Mouse (Mus musculus) lung, embryonic 14.5 days (tissue): ENCODE data around the gene Hrh2. TPM values are rescaled to one million over a fixed set of nuclear protein-coding genes. Genes with fewer than 3 reads are reported as not detected.

ENCODE experiments used
- ATAC-seq: fragments of 200-750 bp; cut with Nextera tagmentation; 2 replicates; pipeline ENCODE4 v1.8.0; 2017; ENCODE audit warnings: mild to moderate bottlenecking, moderate TSS enrichment, moderate library complexity; ENCODE audit not compliant: insufficient read depth
- DNase-seq: peaks from one replicate; pipeline ENCODE4 v3.0.0-alpha.2; 2015
- H3K27ac ChIP-seq: fragments of 300-500 bp; sonication (generic); 2 replicates; pipeline ENCODE4 v1.5.1; 2014; ENCODE audit warnings: low read depth, mild to moderate bottlenecking, moderate library complexity
- H3K27me3 ChIP-seq: fragments of 300-500 bp; sonication (generic); 2 replicates; pipeline ENCODE4 v1.6.1; 2014; ENCODE audit warnings: low read length, control low read depth; ENCODE audit not compliant: insufficient read depth
- H3K36me3 ChIP-seq: fragments of 300-500 bp; sonication (generic); 2 replicates; pipeline ENCODE4 v1.6.1; 2014; ENCODE audit warnings: control low read depth; ENCODE audit not compliant: insufficient read depth
- H3K4me1 ChIP-seq: fragments of 300-500 bp; sonication (generic); 2 replicates; pipeline ENCODE4 v1.6.1; 2014; ENCODE audit warnings: antibody characterized with exemption, control low read depth; ENCODE audit not compliant: insufficient read depth
- H3K4me2 ChIP-seq: fragments of 300-500 bp; sonication (generic); 2 replicates; pipeline ENCODE4 v1.6.1; 2014; ENCODE audit warnings: mild to moderate bottlenecking
- H3K4me3 ChIP-seq: fragments of 300-500 bp; sonication (generic); 2 replicates; pipeline ENCODE4 v1.5.1; 2014; ENCODE audit warnings: low read depth, low read length
- H3K9ac ChIP-seq: fragments of 300-500 bp; sonication (generic); 2 replicates; pipeline ENCODE4 v1.6.1; 2014
- H3K9me3 ChIP-seq: fragments of 300-500 bp; sonication (generic); 2 replicates; pipeline ENCODE4 v1.6.1; 2016; ENCODE audit warnings: low read depth, low read length, control low read depth
- CTCF ChIP-seq: IDR thresholded peaks from 2 replicates; pipeline ENCODE4 v1.5.1; 2016; ENCODE audit warnings: antibody characterized with exemption, low read depth
- WGBS: fragments of 180-500 bp; shearing (Covaris S2); extraction: QIAGEN DNeasy Blood & Tissue Kit; methylation state at CpG from one replicate; pipeline ENCODE4 v1.1.7; 2014; 5-methylcytosine and 5-hydroxymethylcytosine counted together
- polyA plus RNA-seq: library from polyadenylated mRNA; unstranded; fragments of >200 nt; fragmentation: Nextera tagmentation; extraction: Ambion mirVana; gene quantifications from 2 replicates; pipeline ENCODE4 v1.2.1, GENCODE M21; 2014

Hrh2 gene
- polyA plus RNA-seq, 1 experiment from 2014 or later: not detected

- no peak for TF ChIP-seq CTCF
- WGBS: 92% methylated on average over 4 of the region's 4 CpGs
- Histone ChIP-seq H3K4me3 (no peak overlapping the region), H3K27me3 (no peaks in the 10 kb centered on the region), H3K4me2 (no peak overlapping the region), H3K9ac (no peak overlapping the region), H3K36me3 (no peaks in the 10 kb centered on the region), H3K4me1 (no peaks in the 10 kb centered on the region), H3K9me3 (no peaks in the 10 kb centered on the region), H3K27ac (no peak overlapping the region)
- DNase-seq: no peak
- no peak for ATAC-seq
Observed at GRCm38 (mm10) chr13:54181947-54182346, 10.0 kb upstream of the Hrh2 start.

GRCm38 (mm10) chr13:54186394-54186793, 5.5 kb upstream of the Hrh2 start:
- TF ChIP-seq CTCF: no peak
- Histone ChIP-seq H3K9ac (no peak overlapping the region), H3K36me3 (no peaks in the 10 kb centered on the region), H3K27ac (no peak overlapping the region), H3K9me3 (no peaks in the 10 kb centered on the region), H3K4me3 (no peak overlapping the region), H3K4me2 (no peak overlapping the region), H3K4me1 (no peaks in the 10 kb centered on the region), H3K27me3 (no peaks in the 10 kb centered on the region)
- DNase-seq (no peak), ATAC-seq (no peak)
- WGBS: 65% methylated on average over 5 of the region's 5 CpGs

GRCm38 (mm10) chr13:54188190-54188706, 3.7 kb upstream of the Hrh2 start:
- Histone ChIP-seq H3K9me3 (no peaks in the 10 kb centered on the region), H3K27me3 (peaks cover 11% of the 10 kb centered on the region), H3K4me2 (no peak overlapping the region), H3K4me1 (no peaks in the 10 kb centered on the region), H3K9ac (no peak overlapping the region), H3K36me3 (no peaks in the 10 kb centered on the region), H3K27ac (no peak overlapping the region), H3K4me3 (no peak overlapping the region)
- TF ChIP-seq CTCF: no peak
- ATAC-seq: no peak
- WGBS: 57% methylated on average over 7 of the region's 7 CpGs
- no peak for DNase-seq

GRCm38 (mm10) chr13:54189896-54190295, 2.0 kb upstream of the Hrh2 start:
- no peak overlapping the region for H3K4me2 ChIP-seq
- 61% methylated on average over 14 of the region's 14 CpGs for WGBS
- ATAC-seq (no peak), DNase-seq (peak; percentile 46)
- H3K27me3 ChIP-seq: peaks cover 11% of the 10 kb centered on the region
- H3K27ac ChIP-seq: no peak overlapping the region
- H3K4me1 ChIP-seq: no peaks in the 10 kb centered on the region
- TF ChIP-seq CTCF: no peak
- H3K9me3 ChIP-seq: no peaks in the 10 kb centered on the region
- H3K36me3 ChIP-seq: no peaks in the 10 kb centered on the region
- no peak overlapping the region for H3K9ac ChIP-seq
- H3K4me3 ChIP-seq: no peak overlapping the region

GRCm38 (mm10) chr13:54191181-54191580, 748 bp upstream of the Hrh2 start:
- ATAC-seq: no peak
- no peaks in the 10 kb centered on the region for H3K4me1 ChIP-seq
- no peak overlapping the region for H3K9ac ChIP-seq
- H3K4me3 ChIP-seq: no peak overlapping the region
- H3K36me3 ChIP-seq: no peaks in the 10 kb centered on the region
- no peak for DNase-seq
- no peaks in the 10 kb centered on the region for H3K9me3 ChIP-seq
- H3K4me2 ChIP-seq: no peak overlapping the region
- no peak for TF ChIP-seq CTCF
- 77% methylated on average over 3 of the region's 3 CpGs for WGBS
- no peak overlapping the region for H3K27ac ChIP-seq
- peaks cover 11% of the 10 kb centered on the region for H3K27me3 ChIP-seq

- no peak overlapping the region for H3K4me3 ChIP-seq
- no peak for TF ChIP-seq CTCF
- WGBS: 35% methylated on average over 5 of the region's 5 CpGs
- H3K27me3 ChIP-seq: peaks cover 11% of the 10 kb centered on the region
- DNase-seq (peak; percentile 25), ATAC-seq (no peak; the same call in 1 of the 2 replicates)
- no peaks in the 10 kb centered on the region for H3K36me3 ChIP-seq
- no peak overlapping the region for H3K27ac ChIP-seq
- no peaks in the 10 kb centered on the region for H3K9me3 ChIP-seq
- no peaks in the 10 kb centered on the region for H3K4me1 ChIP-seq
- no peak overlapping the region for H3K9ac ChIP-seq
- H3K4me2 ChIP-seq: no peak overlapping the region
Observed at GRCm38 (mm10) chr13:54193580-54193979, 1.7 kb downstream of the Hrh2 start.

GRCm38 (mm10) chr13:54199000-54199399, 7.1 kb downstream of the Hrh2 start:
- H3K4me3 ChIP-seq: no peak overlapping the region
- no peaks in the 10 kb centered on the region for H3K36me3 ChIP-seq
- no peaks in the 10 kb centered on the region for H3K9me3 ChIP-seq
- no peak for TF ChIP-seq CTCF
- DNase-seq (no peak), ATAC-seq (no peak)
- H3K4me1 ChIP-seq: no peaks in the 10 kb centered on the region
- no peaks in the 10 kb centered on the region for H3K27me3 ChIP-seq
- no peak overlapping the region for H3K27ac ChIP-seq
- 65% methylated on average over 9 of the region's 9 CpGs for WGBS
- no peak overlapping the region for H3K4me2 ChIP-seq
- H3K9ac ChIP-seq: no peak overlapping the region

GRCm38 (mm10) chr13:54202458-54202857, 10.5 kb downstream of the Hrh2 start:
- no peak overlapping the region for H3K4me2 ChIP-seq
- ATAC-seq (no peak), DNase-seq (no peak)
- no peak overlapping the region for H3K27ac ChIP-seq
- no peaks in the 10 kb centered on the region for H3K4me1 ChIP-seq
- WGBS: 66% methylated on average over 8 of the region's 8 CpGs
- no peaks in the 10 kb centered on the region for H3K27me3 ChIP-seq
- H3K36me3 ChIP-seq: no peaks in the 10 kb centered on the region
- no peak for TF ChIP-seq CTCF
- H3K4me3 ChIP-seq: no peak overlapping the region
- H3K9ac ChIP-seq: no peak overlapping the region
- H3K9me3 ChIP-seq: no peaks in the 10 kb centered on the region
